Mouse (Mus musculus) adrenal gland, postnatal 4 days (tissue): ENCODE results near the gene Mcm2. TPM values are rescaled to one million over a fixed set of nuclear protein-coding genes. Genes with fewer than 3 reads are reported as not detected.
A peak's percentile ranks its signal among the peaks of the same experiment; 100 is the strongest.

Experiments
- DNase-seq, 2 experiments: peaks; one replicate each; pipeline ENCODE4 v3.0.0; 2021 to 2022; ENCODE audit warnings: low spot score in 2 of 2, mixed read lengths in 2 of 2
- total RNA-seq, 2 experiments: library from RNA; stranded (reverse); gene quantifications; 2 replicates each; pipeline ENCODE4 v1.2.3; 2021

Mcm2 gene
- total RNA-seq, 2 experiments from 2014 or later = 69.6 to 83.3 TPM

GRCm38 (mm10) chr6:88927595-88927994 is 29.0 kb upstream of the Mcm2 start:
- DNase-seq = peak in 1 of 2 experiments; percentile 70

GRCm38 (mm10) chr6:88926870-88927269 is 28.3 kb upstream of the Mcm2 start:
- no peak for DNase-seq

DNA sequence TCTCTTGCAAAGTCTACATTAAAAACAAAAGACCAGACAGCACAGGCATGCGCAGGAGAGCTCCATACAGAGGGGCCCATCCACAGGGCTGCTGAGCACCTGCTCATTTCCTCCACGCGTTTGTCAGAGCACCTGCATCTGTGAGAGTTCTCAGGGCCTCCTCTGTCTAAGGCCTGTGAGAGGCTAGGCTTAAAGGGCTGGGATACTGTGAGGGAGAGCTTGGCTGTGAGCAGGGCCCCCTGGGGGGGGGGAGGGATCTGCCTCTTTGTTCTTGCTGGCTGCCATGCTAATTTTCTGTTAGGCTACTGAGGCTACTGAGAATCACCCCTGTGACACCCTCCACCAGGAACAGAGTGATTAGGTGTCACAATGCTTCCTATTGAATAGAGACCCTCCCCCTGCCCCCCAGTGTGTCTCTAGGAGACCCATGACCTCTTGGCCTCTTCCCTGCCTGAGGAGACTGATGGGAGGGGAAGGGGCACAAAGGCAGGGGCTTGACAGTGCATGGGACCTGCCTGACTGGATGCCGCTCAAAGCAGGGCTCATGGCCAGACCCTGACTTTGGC is 27.1 kb upstream of the Mcm2 start:
- DNase-seq = no peak

DNA sequence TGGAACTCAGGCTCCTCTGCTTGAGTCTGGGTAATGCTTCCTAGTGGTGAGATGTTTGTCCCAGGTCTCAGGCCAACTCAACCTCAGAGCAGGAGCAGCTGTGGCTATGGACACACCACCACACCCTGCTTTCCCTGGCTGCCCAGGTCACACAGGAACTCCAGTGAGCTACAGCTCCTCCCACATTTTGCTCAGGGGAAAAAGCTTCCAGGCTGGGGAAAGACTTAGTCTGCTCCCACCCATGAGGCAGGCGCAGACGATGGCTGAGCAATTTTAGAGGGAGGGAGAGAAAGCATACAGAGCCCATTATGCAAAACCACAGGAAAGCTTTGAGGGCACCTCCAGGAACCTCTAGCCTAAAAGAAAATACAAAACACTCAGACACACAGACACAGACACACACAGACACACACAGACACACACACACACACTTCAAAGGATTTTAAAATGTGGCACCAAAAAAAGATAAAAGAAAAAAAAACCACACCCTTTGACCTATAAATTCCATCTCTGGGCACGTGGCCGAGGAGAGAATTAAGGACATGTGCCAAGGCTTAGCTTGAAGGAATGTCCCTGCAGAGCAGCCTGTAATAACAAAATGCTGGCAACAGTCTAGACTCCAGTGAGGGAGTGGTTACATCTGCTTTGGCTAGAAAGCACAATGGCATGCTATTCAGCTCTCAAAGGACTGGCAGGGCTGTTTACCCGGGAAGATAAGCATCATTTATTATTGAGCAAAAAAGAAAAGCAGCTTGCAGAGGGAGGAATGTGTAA is 26.1 kb upstream of the Mcm2 start:
- DNase-seq = peak in 1 of 2 experiments; percentile 46

- no peak for DNase-seq
Measured at GRCm38 (mm10) chr6:88918802-88919201, 20.2 kb upstream of the Mcm2 start.

DNA sequence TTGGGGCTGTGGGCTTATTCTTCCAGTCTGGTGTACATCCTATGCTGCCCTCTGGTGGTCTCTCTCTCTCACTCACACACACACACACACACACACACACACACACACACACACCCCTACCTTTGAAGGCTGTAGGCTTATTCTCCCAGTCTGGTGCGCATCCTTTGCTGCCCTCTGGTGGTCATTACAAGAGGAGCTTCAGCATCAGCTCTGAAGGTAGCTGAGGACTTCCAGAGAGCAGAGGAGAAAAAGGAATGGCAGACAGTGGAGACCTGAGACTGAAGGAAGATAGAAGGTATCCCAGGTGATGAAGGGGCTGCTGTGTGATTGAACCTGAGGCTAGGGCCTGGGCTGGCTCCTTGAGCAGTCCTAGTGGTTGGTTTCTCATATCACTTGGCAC is 17.6 kb upstream of the Mcm2 start:
- DNase-seq = no peak

GRCm38 (mm10) chr6:88915510-88915909 is 16.9 kb upstream of the Mcm2 start:
- DNase-seq = no peak

- DNase-seq = no peak
Measured at GRCm38 (mm10) chr6:88914799-88915198, 16.2 kb upstream of the Mcm2 start.

DNA sequence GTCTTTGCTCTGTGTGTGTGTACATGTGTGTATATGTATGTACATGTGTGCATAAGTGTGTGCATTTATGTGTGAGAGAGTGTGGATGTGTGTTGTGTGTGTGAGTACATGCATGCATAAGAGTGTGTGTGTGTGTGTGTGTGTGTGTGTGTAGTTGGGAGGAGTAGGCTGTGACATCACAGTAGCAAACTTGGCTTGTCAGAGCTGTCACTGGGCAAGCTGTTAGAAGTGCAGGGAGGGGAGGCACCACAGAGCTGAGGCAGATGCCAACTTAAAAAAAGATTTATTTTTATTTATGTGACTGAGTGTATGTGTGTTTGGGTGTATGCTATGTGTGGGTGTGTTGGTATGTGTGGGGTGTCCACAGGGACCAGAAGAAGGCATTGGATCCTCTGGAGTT is 14.9 kb upstream of the Mcm2 start:
- DNase-seq = no peak

GRCm38 (mm10) chr6:88913022-88913421 is 14.4 kb upstream of the Mcm2 start:
- no peak for DNase-seq

DNA sequence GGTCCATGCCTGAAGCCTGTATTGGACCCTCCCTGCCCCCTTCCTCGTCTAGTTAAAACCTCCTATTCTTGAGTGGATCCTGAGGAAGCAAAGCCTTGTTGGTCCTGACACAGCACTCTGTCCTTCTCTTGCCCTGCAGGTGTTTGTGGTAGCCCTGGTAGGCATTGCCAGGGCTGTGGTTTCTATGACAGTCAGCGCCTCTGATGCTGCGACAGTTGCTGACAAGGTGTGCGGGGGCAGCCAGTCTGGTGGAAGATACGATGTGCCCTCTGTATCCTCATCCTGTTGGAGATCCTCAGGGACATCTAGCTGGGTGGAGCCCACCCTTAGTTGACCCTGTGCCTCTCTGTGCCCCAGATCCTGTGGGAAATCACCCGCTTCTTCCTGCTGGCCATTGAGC is 10.6 kb upstream of the Mcm2 start:
- DNase-seq = no peak

DNA sequence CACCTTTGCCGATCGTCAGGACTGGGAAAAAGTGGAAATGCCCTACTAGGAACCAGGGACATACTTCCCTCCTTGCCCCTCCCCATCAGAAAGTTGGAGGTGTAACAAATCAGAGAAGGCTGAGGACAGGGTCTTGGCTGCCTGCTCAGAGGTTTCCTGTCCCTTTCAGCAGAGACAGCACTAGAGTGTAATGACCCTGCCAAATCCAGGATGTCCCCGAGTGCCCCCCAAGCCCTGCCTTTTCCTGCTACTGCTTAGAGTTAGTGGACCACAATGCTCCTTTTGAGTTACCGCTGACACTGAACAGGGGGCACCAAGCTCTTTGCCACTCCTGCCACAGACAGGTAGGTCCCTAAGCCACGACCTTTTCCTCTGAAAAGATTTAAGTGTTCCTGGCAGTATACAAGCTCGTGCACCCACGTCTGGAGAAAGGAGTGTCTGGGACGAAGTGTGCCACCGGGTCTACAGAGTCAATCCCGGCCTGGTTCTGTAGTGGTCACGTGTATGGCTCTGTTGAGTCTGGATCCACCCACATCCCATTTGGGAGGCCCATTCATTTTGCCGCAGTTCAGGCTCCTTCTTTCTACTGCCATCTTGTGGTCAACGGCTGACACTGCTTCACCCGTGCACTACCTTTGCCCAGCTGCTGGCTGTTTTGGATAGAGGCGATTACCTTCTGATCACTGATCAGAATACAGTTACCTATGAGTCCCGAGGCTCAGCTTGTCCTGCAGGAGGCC is 8.0 kb upstream of the Mcm2 start:
- no peak for DNase-seq

DNA sequence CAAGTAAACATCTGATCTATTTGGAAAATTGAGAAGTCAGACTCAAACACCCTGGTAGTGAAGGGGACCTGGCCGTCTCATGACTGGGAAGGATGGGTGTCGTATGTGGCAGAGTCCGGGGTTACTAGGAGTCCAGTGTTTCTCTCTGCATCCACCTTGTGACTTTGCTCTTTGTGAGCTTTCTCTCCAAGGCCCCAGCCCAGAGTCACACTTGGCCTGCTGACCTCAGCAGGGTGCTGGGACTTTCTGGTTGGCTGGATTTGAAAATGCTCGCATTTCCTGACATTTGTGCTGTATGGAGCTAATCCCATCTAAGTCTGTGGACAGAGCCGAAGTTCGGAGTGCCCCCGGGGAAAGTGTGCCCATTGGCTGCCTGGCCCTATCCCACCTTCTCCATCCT is 6.5 kb upstream of the Mcm2 start:
- DNase-seq = no peak

DNA sequence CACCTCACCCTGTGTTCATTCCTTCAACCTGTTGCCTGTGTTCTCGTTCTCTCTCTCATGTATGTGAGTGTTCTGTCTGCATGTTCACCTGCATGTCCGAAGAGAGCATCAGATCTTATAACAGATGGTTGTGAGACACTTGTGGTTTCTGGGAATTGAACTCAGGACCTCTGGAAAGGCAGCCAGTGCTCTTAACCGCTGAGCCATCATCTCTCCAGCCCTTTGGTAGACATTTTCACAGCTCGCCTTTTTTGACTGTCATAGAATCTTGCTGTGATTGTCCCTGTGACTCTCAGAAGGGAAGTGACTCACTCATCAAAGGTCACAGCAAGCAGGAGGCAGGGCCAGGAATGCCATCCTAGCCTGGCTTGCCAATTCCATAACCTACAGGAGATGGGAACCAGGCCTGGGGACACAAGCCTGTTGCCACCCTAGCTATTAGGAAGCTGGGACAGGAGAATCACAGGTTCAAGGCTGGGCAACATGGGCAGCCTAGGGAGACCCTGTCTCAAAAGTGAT is 5.9 kb upstream of the Mcm2 start:
- DNase-seq = no peak

DNA sequence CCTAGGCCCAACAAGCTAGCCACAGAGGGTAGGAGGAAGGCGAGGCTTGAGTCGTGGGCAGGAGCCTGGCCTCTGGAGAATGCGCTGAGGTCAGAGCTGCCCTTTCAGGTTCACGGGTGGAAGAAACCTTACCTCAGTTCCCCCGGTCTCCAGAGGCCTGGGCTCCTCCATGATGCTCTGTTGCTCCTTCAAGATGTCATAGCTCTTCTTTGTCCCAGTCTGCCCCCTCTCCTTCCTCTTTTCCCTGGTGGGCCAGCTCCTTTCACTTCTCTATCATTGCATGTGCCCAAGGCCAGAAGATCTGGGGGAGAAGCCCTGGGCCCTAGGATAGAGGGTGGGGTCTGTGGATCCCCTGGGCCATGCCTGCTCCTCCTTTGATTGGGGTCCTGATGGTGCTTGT is 5.1 kb upstream of the Mcm2 start:
- no peak for DNase-seq

GRCm38 (mm10) chr6:88901947-88902820 is 3.6 kb upstream of the Mcm2 start, which contains the start of gene Tpra1:
TSS of gene Tpra1 (plus strand) at chr6:88902251.
- DNase-seq = peak; percentile 69 to 90

GRCm38 (mm10) chr6:88901471-88901870 is 2.9 kb upstream of the Mcm2 start:
- no peak for DNase-seq

- no peak for DNase-seq
Measured at GRCm38 (mm10) chr6:88899628-88900027, 1.0 kb upstream of the Mcm2 start.

- no peak for DNase-seq
Measured at GRCm38 (mm10) chr6:88899086-88899485, 506 bp upstream of the Mcm2 start.

DNA sequence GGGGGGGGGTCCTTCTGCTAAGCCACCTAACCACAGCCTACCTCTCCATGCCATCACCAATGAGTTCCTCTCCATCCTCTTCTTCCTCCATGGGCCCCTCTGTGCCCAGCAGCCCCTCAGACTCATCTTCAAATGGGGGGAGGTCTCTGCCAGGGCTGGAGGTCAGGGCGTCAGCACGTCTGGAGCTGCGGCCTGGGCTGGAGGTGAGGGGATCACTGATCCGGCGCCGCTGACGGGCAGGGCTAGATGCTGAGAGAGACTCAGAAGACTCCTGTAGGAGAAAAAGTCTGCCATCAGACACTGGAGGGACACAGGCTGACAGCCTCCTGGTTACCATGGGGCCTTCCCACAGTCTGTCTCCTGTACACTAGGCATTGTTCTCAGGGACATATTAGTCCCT is 1.3 kb downstream of the Mcm2 start:
- no peak for DNase-seq

DNA sequence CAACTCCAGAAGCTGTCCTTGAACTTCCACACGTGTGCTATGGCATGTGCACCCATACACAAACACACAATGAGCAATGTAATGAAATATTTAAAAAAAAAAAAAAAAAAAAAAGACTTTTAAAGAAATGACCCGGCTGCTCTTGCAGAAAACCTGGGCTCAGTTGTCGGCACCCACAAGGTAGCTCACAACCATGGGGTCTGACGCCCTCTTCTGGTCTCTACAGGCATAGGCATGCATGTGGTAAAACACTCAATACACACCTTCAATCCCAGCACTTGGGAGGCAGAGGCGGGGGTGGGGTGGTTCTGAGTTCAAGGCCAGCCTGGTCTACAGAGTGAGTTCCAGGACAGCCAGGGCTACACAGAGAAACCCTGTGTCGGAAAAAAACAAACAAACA is 2.6 kb downstream of the Mcm2 start:
- DNase-seq = no peak
